Mouse (Mus musculus) spleen, adult 2 months (tissue): Measurements from ENCODE around the gene Cacna2d2. TPM values are rescaled to one million over a fixed set of nuclear protein-coding genes. Genes with fewer than 3 reads are reported as not detected.

ENCODE experiments used
- DNase-seq, 2 experiments: peaks; one replicate each; pipeline versions ENCODE4 v3.0.0 to v3.0.0-alpha.2; 2012 to 2021; ENCODE audit warnings: low spot score in 2 of 2, low read depth in 1 of 2
- H3K27ac ChIP-seq: fragments of 200-500 bp; 2 replicates; pipeline ENCODE4 v1.5.1; 2012; ENCODE audit warnings: low read length, inconsistent platforms; ENCODE audit not compliant: insufficient read depth
- H3K27me3 ChIP-seq: fragments of 200-500 bp; 2 replicates; pipeline ENCODE4 v1.6.1; 2012; ENCODE audit warnings: mild to moderate bottlenecking, moderate library complexity, low read length, inconsistent platforms; ENCODE audit not compliant: control insufficient read depth, insufficient read depth
- H3K36me3 ChIP-seq: fragments of 200-500 bp; 2 replicates; pipeline ENCODE4 v1.6.1; 2012; ENCODE audit warnings: mild to moderate bottlenecking, low read length, inconsistent platforms; ENCODE audit not compliant: control insufficient read depth, insufficient read depth
- H3K4me1 ChIP-seq: fragments of 200-500 bp; 2 replicates; pipeline ENCODE4 v1.6.1; 2011; ENCODE audit warnings: inconsistent platforms; ENCODE audit not compliant: control insufficient read depth, insufficient read depth, insufficient read length
- H3K4me3 ChIP-seq: fragments of 200-500 bp; 2 replicates; pipeline ENCODE4 v1.5.1; 2011; ENCODE audit warnings: mild to moderate bottlenecking, inconsistent platforms; ENCODE audit not compliant: insufficient read depth, insufficient read length; ENCODE audit errors: extremely low read depth
- CTCF ChIP-seq: fragments of 200-500 bp; IDR thresholded peaks from 2 replicates; pipeline ENCODE4 v1.5.1; 2011; ENCODE audit warnings: mild to moderate bottlenecking, inconsistent platforms; ENCODE audit not compliant: insufficient read depth, insufficient read length, insufficient replicate concordance; ENCODE audit errors: extremely low read depth
- POLR2A ChIP-seq: fragments of 200-500 bp; IDR thresholded peaks from 2 replicates; pipeline ENCODE4 v1.6.1; 2011; ENCODE audit warnings: low read depth, low read length, inconsistent platforms
- WGBS: fragments of 180-500 bp; shearing (Covaris S2); methylation state at CpG from one replicate; pipeline ENCODE4 v1.1.7; 2018; 5-methylcytosine and 5-hydroxymethylcytosine counted together
- polyA plus RNA-seq: library from polyadenylated mRNA; depleted of rRNA; stranded (reverse); fragments of >200 nt; gene quantifications from 2 replicates; pipeline ENCODE4 v1.2.3, GENCODE M21; 2012

The Cacna2d2 gene
- polyA plus RNA-seq, 1 experiment = 1.6 TPM

GRCm38 (mm10) chr9:107538711-107539110 lies 139.3 kb downstream of the Cacna2d2 start:
- no peak for DNase-seq
- peaks cover 20% of the 10 kb centered on the region; the same call in 1 of the 2 replicates for H3K4me1 ChIP-seq
- no peak overlapping the region for H3K27ac ChIP-seq
- H3K4me3 ChIP-seq = no peak overlapping the region
- H3K36me3 ChIP-seq = peaks cover 17% of the 10 kb centered on the region
- TF ChIP-seq POLR2A (no peak), CTCF (no peak)
- 89% methylated on average over 3 of the region's 3 CpGs for WGBS
- no peaks in the 10 kb centered on the region for H3K27me3 ChIP-seq

DNA sequence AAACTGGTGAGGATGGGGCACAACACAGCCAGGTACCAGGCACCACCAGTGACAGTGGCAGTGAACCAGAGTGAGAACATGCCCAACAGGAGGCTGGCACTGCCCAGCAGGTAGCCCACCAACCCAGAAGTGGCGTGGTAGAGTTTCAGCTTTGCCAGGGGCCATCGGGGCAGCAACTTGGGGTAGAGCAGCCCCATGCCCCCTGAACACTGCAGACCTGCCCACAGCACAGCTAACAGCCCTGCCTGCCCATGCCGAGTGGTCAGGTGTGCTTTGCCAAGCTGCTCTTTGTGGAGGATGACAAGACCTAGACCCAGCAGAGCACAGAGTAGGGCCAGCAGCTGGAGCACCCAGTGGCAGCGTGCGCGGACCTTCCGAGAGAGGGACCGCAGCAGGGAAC lies 140.5 kb downstream of the Cacna2d2 start:
- H3K4me3 ChIP-seq = no peak overlapping the region
- no peak for DNase-seq
- H3K27ac ChIP-seq = no peak overlapping the region
- H3K27me3 ChIP-seq = no peaks in the 10 kb centered on the region
- H3K36me3 ChIP-seq = peaks cover 17% of the 10 kb centered on the region
- 96% methylated on average over 8 of the region's 8 CpGs for WGBS
- H3K4me1 ChIP-seq = peaks cover 20% of the 10 kb centered on the region; the same call in 1 of the 2 replicates
- TF ChIP-seq CTCF (no peak), POLR2A (no peak)

GRCm38 (mm10) chr9:107540420-107540819 lies 141.0 kb downstream of the Cacna2d2 start:
- H3K4me1 ChIP-seq = peaks cover 20% of the 10 kb centered on the region; the same call in 1 of the 2 replicates
- TF ChIP-seq POLR2A (no peak), CTCF (no peak)
- 80% methylated on average over 4 of the region's 4 CpGs for WGBS
- no peaks in the 10 kb centered on the region for H3K27me3 ChIP-seq
- DNase-seq = no peak
- H3K4me3 ChIP-seq = no peak overlapping the region
- no peak overlapping the region for H3K27ac ChIP-seq
- H3K36me3 ChIP-seq = peaks cover 19% of the 10 kb centered on the region

- H3K4me1 ChIP-seq = peaks cover 14% of the 10 kb centered on the region; the same call in 1 of the 2 replicates
- 70% methylated on average over 10 of the region's 10 CpGs for WGBS
- H3K27ac ChIP-seq = no peak overlapping the region
- TF ChIP-seq CTCF (no peak), POLR2A (no peak)
- no peak overlapping the region for H3K4me3 ChIP-seq
- no peak for DNase-seq
- H3K27me3 ChIP-seq = no peaks in the 10 kb centered on the region
- H3K36me3 ChIP-seq = peaks cover 19% of the 10 kb centered on the region
Measured at GRCm38 (mm10) chr9:107541005-107541404, 141.6 kb downstream of the Cacna2d2 start.

DNA sequence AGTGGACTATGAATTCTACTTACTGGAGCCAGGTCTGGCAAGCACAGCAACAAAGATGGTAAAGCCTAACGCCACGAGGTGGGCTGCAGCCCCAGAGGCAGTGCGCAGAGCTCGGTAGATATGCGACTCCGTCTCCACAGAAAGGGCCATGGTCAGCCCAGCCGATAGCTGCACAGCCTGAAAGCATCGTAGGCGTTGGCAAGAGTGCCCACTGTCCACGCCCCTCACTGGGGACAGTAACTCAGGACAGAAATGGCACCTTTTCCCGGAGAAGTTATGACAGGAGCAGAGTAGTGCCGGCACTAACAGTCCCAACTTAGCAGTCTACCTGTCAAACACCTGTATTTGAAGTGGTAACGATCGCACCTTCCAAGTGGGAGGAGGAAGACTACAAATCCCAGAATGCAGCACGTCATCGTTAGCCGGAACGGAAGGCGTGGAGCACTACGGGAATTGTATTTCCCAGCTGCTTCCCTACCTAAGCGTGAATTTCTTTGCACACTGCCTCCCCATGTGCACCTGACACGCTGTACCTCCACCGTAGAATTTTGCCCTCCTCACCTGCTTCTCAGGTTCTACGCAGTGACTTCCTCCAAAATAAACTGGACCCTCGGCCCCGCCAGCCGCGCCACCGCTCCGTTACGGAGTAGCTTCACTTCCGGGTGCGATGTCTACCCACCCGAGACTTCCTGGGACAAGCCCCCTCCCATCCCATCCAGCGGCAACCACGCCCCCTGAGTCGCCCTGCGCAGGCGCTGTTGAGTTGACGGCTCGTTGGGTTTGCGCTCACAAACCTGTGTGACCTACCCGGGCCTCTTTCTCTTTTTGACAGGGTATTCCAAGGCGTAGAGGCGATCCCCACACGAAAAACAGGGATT lies 142.3 kb downstream of the Cacna2d2 start, which contains the start of the genes Cyb561d2 and Nprl2:
TSS of gene Cyb561d2 (minus strand) at position 720 of the 878 bp plus-strand sequence.
TSS of gene Nprl2 (plus strand) at position 753 of the 878 bp plus-strand sequence.
- Histone ChIP-seq H3K36me3 (peaks cover 18% of the 10 kb centered on the region), H3K4me3 (peak within 1 kb of the TSS; percentile 80), H3K27ac (peak within 1 kb of the TSS; percentile 81), H3K27me3 (no peaks in the 10 kb centered on the region), H3K4me1 (peaks cover 9% of the 10 kb centered on the region; the same call in 1 of the 2 replicates)
- TF ChIP-seq POLR2A = peak; percentile 23; the same call in 1 of the 2 replicates
- TF ChIP-seq CTCF = no peak
- DNase-seq = peak; percentile 83 to 93
- WGBS = under 1% methylated on average over 46 of the region's 46 CpGs

GRCm38 (mm10) chr9:107542352-107542686 lies 142.9 kb downstream of the Cacna2d2 start:
- Histone ChIP-seq H3K36me3 (peaks cover 18% of the 10 kb centered on the region), H3K4me1 (peaks cover 15% of the 10 kb centered on the region; the same call in 1 of the 2 replicates), H3K27ac (peak overlapping the region; percentile 44), H3K27me3 (no peaks in the 10 kb centered on the region), H3K4me3 (peak overlapping the region; percentile 80)
- WGBS = under 1% methylated on average over 11 of the region's 11 CpGs
- no peak for TF ChIP-seq POLR2A
- no peak for TF ChIP-seq CTCF
- DNase-seq = no peak

DNA sequence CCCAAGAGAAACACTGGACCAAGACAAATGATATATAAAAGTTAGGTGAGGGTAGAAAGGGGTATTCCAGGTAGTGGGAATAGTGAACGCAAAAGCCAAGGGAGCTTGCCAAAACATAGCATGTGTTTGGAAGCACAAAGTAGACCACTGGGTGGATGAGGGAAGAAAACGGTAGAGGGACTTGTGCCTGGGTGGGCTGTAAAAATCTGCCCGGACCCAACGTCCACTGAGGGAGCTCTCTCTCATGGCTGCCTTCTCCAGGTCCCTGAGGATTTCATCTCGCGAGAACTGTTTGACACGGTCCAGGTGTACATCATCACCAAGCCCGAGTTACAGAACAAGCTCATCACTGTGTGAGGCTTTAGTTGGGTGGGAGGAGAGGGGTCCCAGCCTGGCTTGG lies 143.3 kb downstream of the Cacna2d2 start:
- WGBS = 64% methylated on average over 8 of the region's 8 CpGs
- Histone ChIP-seq H3K4me1 (peaks cover 18% of the 10 kb centered on the region; the same call in 1 of the 2 replicates), H3K36me3 (peaks cover 18% of the 10 kb centered on the region), H3K27me3 (no peaks in the 10 kb centered on the region), H3K27ac (no peak overlapping the region), H3K4me3 (0 out of 2 replicates have a peak overlapping the region, but pooled peaks have one; percentile 80)
- DNase-seq = no peak
- TF ChIP-seq POLR2A (no peak), CTCF (no peak)
